Mouse (Mus musculus): ENCODE results near the gene Prdm1. TPM values are rescaled to one million over a fixed set of nuclear protein-coding genes. Genes with fewer than 3 reads are reported as not detected.

Gene Prdm1
- total and polyA plus RNA-seq, 3 experiments: 8.9 to 29.1 (median 10.7) TPM

GRCm38 (mm10) chr10:44487132-44487531 lies 41.2 kb downstream of the Prdm1 start:
- Histone ChIP-seq H3K4me1 (ENCODE audit: insufficient read depth, low read depth, low read length) (peaks cover 2% of the 10 kb centered on the region; the same call in 1 of the 2 replicates), H3K9me3 (replicated peaks) (no peaks in the 10 kb centered on the region), H3K4me3 (ENCODE audit: low read depth, low read length) (no peak overlapping the region), H3K27me3 (ENCODE audit: insufficient read depth, low read length) (no peaks in the 10 kb centered on the region), H3K36me3 (replicated peaks) (no peaks in the 10 kb centered on the region)
- TF ChIP-seq CTCF (IDR thresholded peaks at IDR 0.05; ENCODE audit: low read depth, low read length) (no peak), GATA2 (IDR thresholded peaks at IDR 0.05; ENCODE audit: borderline replicate concordance, low read depth, low read length) (no peak)
- ATAC-seq (ENCODE audit: extremely low read depth, insufficient number of reproducible peaks, low FRiP score, poor library complexity, severe bottlenecking): no peak
- DNase-seq (ENCODE audit: low spot score): no peak

- no peak for TF ChIP-seq POLR2AphosphoS5 (IDR thresholded peaks at IDR 0.05; ENCODE audit: insufficient replicate concordance, low read depth, low read length)
- no peak for TF ChIP-seq GATA1 (IDR thresholded peaks at IDR 0.05; ENCODE audit: borderline replicate concordance, low read length)
- TF ChIP-seq GATA2 (IDR thresholded peaks at IDR 0.05; ENCODE audit: borderline replicate concordance, low read depth, low read length): no peak
- no peak for TF ChIP-seq CTCF (IDR thresholded peaks at IDR 0.05; ENCODE audit: low read depth, low read length)
- no peak for TF ChIP-seq TAL1 (conservative IDR thresholded peaks at IDR 0.05; ENCODE audit: low read depth, low read length)
- Histone ChIP-seq H3K4me3 (ENCODE audit: low read depth, low read length) (no peak overlapping the region), H3K36me3 (replicated peaks) (no peaks in the 10 kb centered on the region), H3K4me1 (ENCODE audit: insufficient read depth, low read depth, low read length) (peaks cover 8% of the 10 kb centered on the region; the same call in 1 of the 2 replicates), H3K27me3 (ENCODE audit: insufficient read depth, low read length) (peaks cover 3% of the 10 kb centered on the region; the same call in 1 of the 2 replicates), H3K9me3 (replicated peaks) (no peaks in the 10 kb centered on the region)
- ATAC-seq (ENCODE audit: extremely low read depth, insufficient number of reproducible peaks, low FRiP score, poor library complexity, severe bottlenecking) (no peak), DNase-seq (ENCODE audit: low spot score) (no peak)
Observed at GRCm38 (mm10) chr10:44484077-44484476, 44.2 kb downstream of the Prdm1 start.

DNA sequence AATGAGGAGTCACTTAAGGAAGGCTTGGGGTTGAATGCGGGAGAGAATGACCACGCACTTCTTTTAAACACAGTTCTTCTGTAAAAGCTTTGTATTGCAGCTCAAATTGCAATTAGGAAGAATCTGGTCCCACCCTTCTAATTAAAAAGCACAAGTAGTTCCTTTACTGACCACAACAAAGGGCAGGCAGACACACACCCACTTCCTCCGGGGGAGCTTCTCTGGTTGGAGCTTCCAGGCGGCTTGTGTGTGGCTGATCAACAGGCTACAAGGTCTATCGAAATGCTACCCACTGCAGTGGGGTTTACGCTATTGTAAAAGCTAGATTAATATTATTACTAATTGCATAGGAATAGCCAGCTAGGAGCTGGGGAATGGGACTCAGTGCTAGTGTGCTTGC lies 45.2 kb downstream of the Prdm1 start:
- Histone ChIP-seq H3K36me3 (replicated peaks) (no peaks in the 10 kb centered on the region), H3K9me3 (replicated peaks) (no peaks in the 10 kb centered on the region), H3K4me1 (ENCODE audit: insufficient read depth, low read depth, low read length) (peaks cover 8% of the 10 kb centered on the region; the same call in 1 of the 2 replicates), H3K27me3 (ENCODE audit: insufficient read depth, low read length) (peaks cover 3% of the 10 kb centered on the region; the same call in 1 of the 2 replicates), H3K4me3 (ENCODE audit: low read depth, low read length) (no peak overlapping the region)
- no peak for TF ChIP-seq CTCF (IDR thresholded peaks at IDR 0.05; ENCODE audit: low read depth, low read length)
- no peak for TF ChIP-seq GATA1 (IDR thresholded peaks at IDR 0.05; ENCODE audit: borderline replicate concordance, low read length)
- no peak for TF ChIP-seq GATA2 (IDR thresholded peaks at IDR 0.05; ENCODE audit: borderline replicate concordance, low read depth, low read length)
- no peak for TF ChIP-seq POLR2AphosphoS5 (IDR thresholded peaks at IDR 0.05; ENCODE audit: insufficient replicate concordance, low read depth, low read length)
- TF ChIP-seq TAL1 (conservative IDR thresholded peaks at IDR 0.05; ENCODE audit: low read depth, low read length): no peak
- DNase-seq (ENCODE audit: low spot score): no peak
- ATAC-seq (ENCODE audit: extremely low read depth, insufficient number of reproducible peaks, low FRiP score, poor library complexity, severe bottlenecking): no peak

DNA sequence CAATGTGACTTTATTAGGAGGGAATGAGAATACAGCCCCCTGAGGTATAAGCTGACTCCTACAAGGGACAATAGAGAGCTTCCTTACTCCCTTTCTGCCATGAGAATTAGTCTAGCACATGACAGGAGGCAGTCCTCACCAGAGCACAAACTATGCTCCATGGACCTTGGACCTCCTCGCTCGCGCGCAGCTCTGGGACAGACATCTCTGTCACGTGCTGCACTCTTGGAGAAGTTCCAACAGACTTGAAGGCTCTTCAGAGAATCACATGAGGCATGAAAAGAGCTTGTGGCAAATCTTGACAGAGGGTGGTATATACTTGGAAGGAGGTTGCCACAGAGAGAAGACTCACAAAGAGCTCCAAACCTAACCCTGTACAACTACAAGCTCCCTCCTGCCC lies 46.9 kb downstream of the Prdm1 start:
- TF ChIP-seq POLR2AphosphoS5 (IDR thresholded peaks at IDR 0.05; ENCODE audit: insufficient replicate concordance, low read depth, low read length) (no peak), CTCF (IDR thresholded peaks at IDR 0.05; ENCODE audit: low read depth, low read length) (no peak), GATA1 (IDR thresholded peaks at IDR 0.05; ENCODE audit: borderline replicate concordance, low read length) (no peak), GATA2 (IDR thresholded peaks at IDR 0.05; ENCODE audit: borderline replicate concordance, low read depth, low read length) (no peak), TAL1 (conservative IDR thresholded peaks at IDR 0.05; ENCODE audit: low read depth, low read length) (no peak)
- no peak overlapping the region for H3K4me3 ChIP-seq (ENCODE audit: low read depth, low read length)
- H3K27me3 ChIP-seq (ENCODE audit: insufficient read depth, low read length): peaks cover 3% of the 10 kb centered on the region; the same call in 1 of the 2 replicates
- H3K36me3 ChIP-seq (replicated peaks): no peaks in the 10 kb centered on the region
- H3K4me1 ChIP-seq (ENCODE audit: insufficient read depth, low read depth, low read length): peaks cover 10% of the 10 kb centered on the region; the same call in 1 of the 2 replicates
- DNase-seq (ENCODE audit: low spot score) (no peak), ATAC-seq (ENCODE audit: extremely low read depth, insufficient number of reproducible peaks, low FRiP score, poor library complexity, severe bottlenecking) (no peak)
- no peaks in the 10 kb centered on the region for H3K9me3 ChIP-seq (replicated peaks)

- no peak for ATAC-seq (ENCODE audit: extremely low read depth, insufficient number of reproducible peaks, low FRiP score, poor library complexity, severe bottlenecking)
- DNase-seq (ENCODE audit: low spot score): no peak
- no peak for TF ChIP-seq GATA2 (IDR thresholded peaks at IDR 0.05; ENCODE audit: borderline replicate concordance, low read depth, low read length)
- no peak for TF ChIP-seq GATA1 (IDR thresholded peaks at IDR 0.05; ENCODE audit: borderline replicate concordance, low read length)
- no peak for TF ChIP-seq CTCF (IDR thresholded peaks at IDR 0.05; ENCODE audit: low read depth, low read length)
- no peak for TF ChIP-seq POLR2AphosphoS5 (IDR thresholded peaks at IDR 0.05; ENCODE audit: insufficient replicate concordance, low read depth, low read length)
- TF ChIP-seq TAL1 (conservative IDR thresholded peaks at IDR 0.05; ENCODE audit: low read depth, low read length): no peak
Observed at GRCm38 (mm10) chr10:44479286-44479685, 49.0 kb downstream of the Prdm1 start.

DNA sequence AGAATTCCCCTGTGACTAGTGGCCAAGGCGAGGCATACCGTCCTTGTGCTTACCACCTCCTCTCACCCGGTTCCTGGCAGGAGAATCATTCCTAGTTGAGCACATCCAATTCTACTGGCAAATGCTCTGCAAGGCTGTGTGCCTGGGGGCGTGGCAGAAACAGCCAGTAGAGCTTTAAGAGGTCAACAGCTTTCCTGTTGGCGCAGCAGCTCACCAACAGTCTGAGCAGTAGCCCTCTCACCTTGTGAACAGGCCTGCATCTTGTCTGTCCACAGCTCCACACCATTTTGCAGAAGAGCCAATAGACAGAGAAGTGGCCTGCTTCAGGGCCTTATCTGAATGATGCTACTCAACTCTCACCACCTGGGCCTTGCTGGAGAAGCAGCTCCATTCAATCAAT lies 50.2 kb downstream of the Prdm1 start:
- no peak for ATAC-seq (ENCODE audit: extremely low read depth, insufficient number of reproducible peaks, low FRiP score, poor library complexity, severe bottlenecking)
- TF ChIP-seq GATA1 (IDR thresholded peaks at IDR 0.05; ENCODE audit: borderline replicate concordance, low read length) (no peak), TAL1 (conservative IDR thresholded peaks at IDR 0.05; ENCODE audit: low read depth, low read length) (no peak), GATA2 (IDR thresholded peaks at IDR 0.05; ENCODE audit: borderline replicate concordance, low read depth, low read length) (no peak), CTCF (IDR thresholded peaks at IDR 0.05; ENCODE audit: low read depth, low read length) (no peak), POLR2AphosphoS5 (IDR thresholded peaks at IDR 0.05; ENCODE audit: insufficient replicate concordance, low read depth, low read length) (no peak)
- no peak for DNase-seq (ENCODE audit: low spot score)

More at GRCm38 (mm10) chr10:44479286-44479685, 49.0 kb downstream of the Prdm1 start:
- Histone ChIP-seq H3K4me1 (ENCODE audit: insufficient read depth, low read depth, low read length) (peaks cover 22% of the 10 kb centered on the region), H3K4me3 (ENCODE audit: low read depth, low read length) (no peak overlapping the region), H3K27me3 (ENCODE audit: insufficient read depth, low read length) (peaks cover 3% of the 10 kb centered on the region; the same call in 1 of the 2 replicates), H3K36me3 (replicated peaks) (no peaks in the 10 kb centered on the region), H3K9me3 (replicated peaks) (no peaks in the 10 kb centered on the region)

More for the DNA sequence above, 50.2 kb downstream of the Prdm1 start:
- Histone ChIP-seq H3K36me3 (replicated peaks) (no peaks in the 10 kb centered on the region), H3K4me3 (ENCODE audit: low read depth, low read length) (no peak overlapping the region), H3K27me3 (ENCODE audit: insufficient read depth, low read length) (peaks cover 3% of the 10 kb centered on the region; the same call in 1 of the 2 replicates), H3K4me1 (ENCODE audit: insufficient read depth, low read depth, low read length) (peaks cover 19% of the 10 kb centered on the region), H3K9me3 (replicated peaks) (no peaks in the 10 kb centered on the region)
